Mouse (Mus musculus): Measurements from ENCODE around the gene Fli1.

- no peak for TF ChIP-seq EP300 (IDR thresholded peaks at IDR 0.05; ENCODE audit: low read depth)
- no peak for TF ChIP-seq CTCF (IDR thresholded peaks at IDR 0.05; ENCODE audit: low read depth)
Measured at GRCm38 (mm10) chr9:32565309-32565708, 22.6 kb upstream of the Fli1 start.
